Mouse (Mus musculus) forebrain, embryonic 12.5 days (tissue): ENCODE data around the gene Hmga2. TPM values are rescaled to one million over a fixed set of nuclear protein-coding genes. Genes with fewer than 3 reads are reported as not detected.

Experiments
- ATAC-seq: fragments of 200-750 bp; cut with Nextera tagmentation; 2 replicates; pipeline ENCODE4 v1.8.0; 2017; ENCODE audit warnings: moderate TSS enrichment; ENCODE audit not compliant: low FRiP score
- H3K27ac ChIP-seq: fragments of 300-500 bp; sonication (generic); 2 replicates; pipeline ENCODE4 v1.5.1; 2016; ENCODE audit warnings: mild to moderate bottlenecking
- H3K27me3 ChIP-seq: fragments of 300-500 bp; sonication (generic); 2 replicates; pipeline ENCODE4 v1.6.1; 2016; ENCODE audit warnings: mild to moderate bottlenecking
- H3K36me3 ChIP-seq: fragments of 300-500 bp; sonication (generic); replicated peaks from 2 replicates; pipeline ENCODE4 v1.6.1; 2016; ENCODE audit warnings: mild to moderate bottlenecking
- H3K4me1 ChIP-seq: fragments of 300-500 bp; sonication (generic); 2 replicates; pipeline ENCODE4 v1.6.1; 2016
- H3K4me2 ChIP-seq: fragments of 300-500 bp; sonication (generic); 2 replicates; pipeline ENCODE4 v1.6.1; 2016; ENCODE audit warnings: mild to moderate bottlenecking, moderate library complexity
- H3K4me3 ChIP-seq: fragments of 300-500 bp; sonication (generic); replicated peaks from 2 replicates; pipeline ENCODE4 v1.5.1; 2016; ENCODE audit warnings: mild to moderate bottlenecking
- H3K9ac ChIP-seq: fragments of 300-500 bp; sonication (generic); 2 replicates; pipeline ENCODE4 v1.6.1; 2016; ENCODE audit warnings: mild to moderate bottlenecking
- H3K9me3 ChIP-seq: fragments of 300-500 bp; sonication (generic); 2 replicates; pipeline ENCODE4 v1.6.1; 2016
- WGBS: fragments of 180-500 bp; shearing (Covaris S2); methylation state at CpG from one replicate; pipeline ENCODE4 v1.1.7; 2016; 5-methylcytosine and 5-hydroxymethylcytosine counted together
- polyA plus RNA-seq: library from polyadenylated mRNA; unstranded; fragments of >200 nt; fragmentation: Nextera tagmentation; extraction: Ambion mirVana; gene quantifications from 2 replicates; pipeline ENCODE4 v1.2.1, GENCODE M21; 2016

Gene Hmga2
- polyA plus RNA-seq, 1 experiment from 2014 or later = 48.9 TPM

- no peak overlapping the region for H3K4me3 ChIP-seq
These were observed 55.2 kb downstream of the Hmga2 start for GRCm38 (mm10) chr10:120420971-120421629.

GRCm38 (mm10) chr10:120418738-120419523 lies 57.3 kb downstream of the Hmga2 start:
- 31% methylated on average over 16 of the region's 16 CpGs for WGBS
- no peaks in the 10 kb centered on the region for H3K9me3 ChIP-seq
- no peaks in the 10 kb centered on the region for H3K27me3 ChIP-seq
- peaks cover 8% of the 10 kb centered on the region for H3K36me3 ChIP-seq
- 0 out of 2 replicates have a peak overlapping the region, but pooled peaks have one; percentile 8 for H3K4me2 ChIP-seq
- no peak overlapping the region for H3K4me3 ChIP-seq
- H3K9ac ChIP-seq = no peak overlapping the region
- ATAC-seq = no peak
- H3K4me1 ChIP-seq = peaks cover 78% of the 10 kb centered on the region
- peak overlapping the region; percentile 91 for H3K27ac ChIP-seq

More at GRCm38 (mm10) chr10:120420971-120421629, 55.2 kb downstream of the Hmga2 start:
- no peak for ATAC-seq
- no peaks in the 10 kb centered on the region for H3K36me3 ChIP-seq
- no peak overlapping the region for H3K9ac ChIP-seq
- 0 out of 2 replicates have a peak overlapping the region, but pooled peaks have one; percentile 9 for H3K27ac ChIP-seq
- peaks cover 78% of the 10 kb centered on the region for H3K4me1 ChIP-seq
- H3K27me3 ChIP-seq = no peaks in the 10 kb centered on the region
- no peak overlapping the region for H3K4me2 ChIP-seq
- no peaks in the 10 kb centered on the region for H3K9me3 ChIP-seq
- 80% methylated on average over 15 of the region's 15 CpGs for WGBS

GRCm38 (mm10) chr10:120418211-120418610 lies 58.1 kb downstream of the Hmga2 start:
- peak overlapping the region; percentile 40 for H3K4me2 ChIP-seq
- no peaks in the 10 kb centered on the region for H3K27me3 ChIP-seq
- H3K9me3 ChIP-seq = no peaks in the 10 kb centered on the region
- no peak overlapping the region for H3K4me3 ChIP-seq
- ATAC-seq = no peak
- WGBS = 52% methylated on average over 7 of the region's 7 CpGs
- peaks cover 78% of the 10 kb centered on the region for H3K4me1 ChIP-seq
- H3K9ac ChIP-seq = peak overlapping the region; percentile 48
- H3K27ac ChIP-seq = peak overlapping the region; percentile 91
- H3K36me3 ChIP-seq = peaks cover 8% of the 10 kb centered on the region

GRCm38 (mm10) chr10:120417488-120418118 lies 58.7 kb downstream of the Hmga2 start:
- ATAC-seq = peak; percentile 82
- Histone ChIP-seq H3K9me3 (no peaks in the 10 kb centered on the region), H3K9ac (peak overlapping the region; percentile 48), H3K27ac (peak overlapping the region; percentile 91), H3K36me3 (peaks cover 8% of the 10 kb centered on the region), H3K4me3 (no peak overlapping the region), H3K27me3 (no peaks in the 10 kb centered on the region), H3K4me1 (peaks cover 77% of the 10 kb centered on the region), H3K4me2 (peak overlapping the region; percentile 40)
- WGBS = 1% methylated on average over 7 of the region's 7 CpGs

GRCm38 (mm10) chr10:120417116-120417487 lies 59.2 kb downstream of the Hmga2 start:
- 3% methylated on average over 5 of the region's 5 CpGs for WGBS
- peaks cover 72% of the 10 kb centered on the region for H3K4me1 ChIP-seq
- no peaks in the 10 kb centered on the region for H3K9me3 ChIP-seq
- peaks cover 8% of the 10 kb centered on the region for H3K36me3 ChIP-seq
- ATAC-seq = peak; percentile 78
- no peak overlapping the region for H3K4me3 ChIP-seq
- H3K27me3 ChIP-seq = no peaks in the 10 kb centered on the region
- H3K9ac ChIP-seq = 0 out of 2 replicates have a peak overlapping the region, but pooled peaks have one; percentile 48
- peak overlapping the region; percentile 40 for H3K4me2 ChIP-seq
- peak overlapping the region; percentile 91 for H3K27ac ChIP-seq

- Histone ChIP-seq H3K9ac (0 out of 2 replicates have a peak overlapping the region, but pooled peaks have one; percentile 12), H3K4me3 (no peak overlapping the region), H3K4me2 (peak overlapping the region; percentile 40), H3K36me3 (peaks cover 8% of the 10 kb centered on the region), H3K9me3 (no peaks in the 10 kb centered on the region), H3K27ac (peak overlapping the region; percentile 91), H3K4me1 (peaks cover 68% of the 10 kb centered on the region), H3K27me3 (no peaks in the 10 kb centered on the region)
- 11% methylated on average over 12 of the region's 12 CpGs for WGBS
- ATAC-seq = no peak; the same call in 1 of the 2 replicates
These were observed 59.6 kb downstream of the Hmga2 start for GRCm38 (mm10) chr10:120416628-120417027.

GRCm38 (mm10) chr10:120412215-120412614 lies 64.1 kb downstream of the Hmga2 start:
- Histone ChIP-seq H3K27ac (no peak overlapping the region), H3K9ac (no peak overlapping the region), H3K4me1 (peaks cover 40% of the 10 kb centered on the region), H3K4me2 (no peak overlapping the region), H3K4me3 (no peak overlapping the region), H3K27me3 (no peaks in the 10 kb centered on the region), H3K9me3 (no peaks in the 10 kb centered on the region), H3K36me3 (peaks cover 8% of the 10 kb centered on the region)
- WGBS = 74% methylated on average over 5 of the region's 5 CpGs
- ATAC-seq = no peak

GRCm38 (mm10) chr10:120410958-120411357 lies 65.3 kb downstream of the Hmga2 start:
- Histone ChIP-seq H3K4me2 (no peak overlapping the region), H3K27me3 (no peaks in the 10 kb centered on the region), H3K9ac (no peak overlapping the region), H3K27ac (no peak overlapping the region), H3K9me3 (no peaks in the 10 kb centered on the region), H3K4me3 (no peak overlapping the region), H3K36me3 (peaks cover 8% of the 10 kb centered on the region), H3K4me1 (peaks cover 41% of the 10 kb centered on the region)
- 66% methylated on average over 4 of the region's 4 CpGs for WGBS
- ATAC-seq = no peak

GRCm38 (mm10) chr10:120409131-120409530 lies 67.1 kb downstream of the Hmga2 start:
- WGBS = 80% methylated on average over 9 of the region's 9 CpGs
- no peak for ATAC-seq
- no peak overlapping the region for H3K4me3 ChIP-seq
- peaks cover under 1% of the 10 kb centered on the region; the same call in 1 of the 2 replicates for H3K36me3 ChIP-seq
- no peak overlapping the region for H3K27ac ChIP-seq
- no peak overlapping the region for H3K4me2 ChIP-seq
- no peaks in the 10 kb centered on the region for H3K9me3 ChIP-seq
- peaks cover 33% of the 10 kb centered on the region for H3K4me1 ChIP-seq
- H3K27me3 ChIP-seq = no peaks in the 10 kb centered on the region
- no peak overlapping the region for H3K9ac ChIP-seq

GRCm38 (mm10) chr10:120407230-120407629 lies 69.0 kb downstream of the Hmga2 start:
- ATAC-seq = no peak
- no peak overlapping the region for H3K4me3 ChIP-seq
- H3K27ac ChIP-seq = 0 out of 2 replicates have a peak overlapping the region, but pooled peaks have one; percentile 32
- H3K9ac ChIP-seq = no peak overlapping the region
- 29% methylated on average over 9 of the region's 9 CpGs for WGBS
- no peaks in the 10 kb centered on the region for H3K9me3 ChIP-seq
- no peaks in the 10 kb centered on the region for H3K27me3 ChIP-seq
- peaks cover 6% of the 10 kb centered on the region; the same call in 1 of the 2 replicates for H3K36me3 ChIP-seq
- H3K4me1 ChIP-seq = peaks cover 30% of the 10 kb centered on the region
- no peak overlapping the region for H3K4me2 ChIP-seq

GRCm38 (mm10) chr10:120406038-120406437 lies 70.2 kb downstream of the Hmga2 start:
- Histone ChIP-seq H3K9ac (no peak overlapping the region), H3K4me2 (peak overlapping the region; percentile 17; the same call in 1 of the 2 replicates), H3K36me3 (peaks cover 6% of the 10 kb centered on the region; the same call in 1 of the 2 replicates), H3K27ac (0 out of 2 replicates have a peak overlapping the region, but pooled peaks have one; percentile 31), H3K27me3 (no peaks in the 10 kb centered on the region), H3K9me3 (no peaks in the 10 kb centered on the region), H3K4me1 (peaks cover 35% of the 10 kb centered on the region), H3K4me3 (no peak overlapping the region)
- no peak for ATAC-seq
- WGBS = 24% methylated on average over 9 of the region's 9 CpGs

GRCm38 (mm10) chr10:120405322-120405721 lies 70.9 kb downstream of the Hmga2 start:
- 86% methylated on average over 4 of the region's 4 CpGs for WGBS
- peaks cover 6% of the 10 kb centered on the region; the same call in 1 of the 2 replicates for H3K36me3 ChIP-seq
- no peak overlapping the region for H3K4me2 ChIP-seq
- no peak overlapping the region for H3K4me3 ChIP-seq
- no peak overlapping the region for H3K27ac ChIP-seq
- H3K9ac ChIP-seq = no peak overlapping the region
- no peaks in the 10 kb centered on the region for H3K27me3 ChIP-seq
- ATAC-seq = no peak
- H3K4me1 ChIP-seq = peaks cover 35% of the 10 kb centered on the region
- no peaks in the 10 kb centered on the region for H3K9me3 ChIP-seq
